Mouse (Mus musculus): Measurements from ENCODE around the gene 1700030K09Rik. TPM values are rescaled to one million over a fixed set of nuclear protein-coding genes. Genes with fewer than 3 reads are reported as not detected.
A peak's percentile ranks its signal among the peaks of the same experiment; 100 is the strongest.

Gene 1700030K09Rik
- 10 to 100 TPM; 11.1 to 16.3 (median 13.3) TPM for total RNA-seq (2022)

GRCm38 (mm10) chr8:72443338-72443993, at the start of gene 1700030K09Rik, which contains the start of gene Calr3:
1700030K09Rik (plus strand) TSS chr8:72443880.
Calr3 (minus strand) TSS chr8:72443870.
- peak; percentile 95 to 98 for DNase-seq (ENCODE audit: low spot score in 2 of 2)

- DNase-seq (ENCODE audit: low spot score in 2 of 2): no peak
Measured at GRCm38 (mm10) chr8:72401381-72401780, 42.3 kb upstream of the 1700030K09Rik start.

GRCm38 (mm10) chr8:72402981-72403380, 40.7 kb upstream of the 1700030K09Rik start:
- no peak for DNase-seq (ENCODE audit: low spot score in 2 of 2)

- DNase-seq (ENCODE audit: low spot score in 2 of 2): no peak
Measured at GRCm38 (mm10) chr8:72407878-72408277, 35.8 kb upstream of the 1700030K09Rik start.

GRCm38 (mm10) chr8:72409443-72409842, 34.2 kb upstream of the 1700030K09Rik start:
- no peak for DNase-seq (ENCODE audit: low spot score in 2 of 2)

- DNase-seq (ENCODE audit: low spot score in 2 of 2): no peak
Measured at GRCm38 (mm10) chr8:72413839-72414238, 29.8 kb upstream of the 1700030K09Rik start.

- DNase-seq (ENCODE audit: low spot score in 2 of 2): no peak
Measured at GRCm38 (mm10) chr8:72415252-72415651, 28.4 kb upstream of the 1700030K09Rik start.

- DNase-seq (ENCODE audit: low spot score in 2 of 2): no peak
Measured at GRCm38 (mm10) chr8:72418073-72418472, 25.6 kb upstream of the 1700030K09Rik start.

- no peak for DNase-seq (ENCODE audit: low spot score in 2 of 2)
Measured at GRCm38 (mm10) chr8:72420571-72421361, 22.9 kb upstream of the 1700030K09Rik start.

- DNase-seq (ENCODE audit: low spot score in 2 of 2): peak; percentile 92 to 99
Measured at GRCm38 (mm10) chr8:72421362-72422335, 22.0 kb upstream of the 1700030K09Rik start, which contains the start of gene Eps15l1. Eps15l1 (minus strand) TSS chr8:72421460.

- DNase-seq (ENCODE audit: low spot score in 2 of 2): no peak
Measured at GRCm38 (mm10) chr8:72422926-72423325, 20.8 kb upstream of the 1700030K09Rik start.

GRCm38 (mm10) chr8:72429676-72430075, 14.0 kb upstream of the 1700030K09Rik start:
- DNase-seq (ENCODE audit: low spot score in 2 of 2): no peak

GRCm38 (mm10) chr8:72434952-72435351, 8.7 kb upstream of the 1700030K09Rik start:
- DNase-seq (ENCODE audit: low spot score in 2 of 2): no peak

- no peak for DNase-seq (ENCODE audit: low spot score in 2 of 2)
Measured at GRCm38 (mm10) chr8:72438248-72439015, 5.2 kb upstream of the 1700030K09Rik start.

- DNase-seq (ENCODE audit: low spot score in 2 of 2): no peak
Measured at GRCm38 (mm10) chr8:72443994-72444350, 292 bp downstream of the 1700030K09Rik start.

- no peak for DNase-seq (ENCODE audit: low spot score in 2 of 2)
Measured at GRCm38 (mm10) chr8:72445071-72445470, 1.4 kb downstream of the 1700030K09Rik start.

- DNase-seq (ENCODE audit: low spot score in 2 of 2): no peak
Measured at GRCm38 (mm10) chr8:72451516-72451915, 7.8 kb downstream of the 1700030K09Rik start.

- no peak for DNase-seq (ENCODE audit: low spot score in 2 of 2)
Measured at GRCm38 (mm10) chr8:72453904-72454303, 10.2 kb downstream of the 1700030K09Rik start.

- DNase-seq (ENCODE audit: low spot score in 2 of 2): no peak
Measured at GRCm38 (mm10) chr8:72455317-72455716, 11.6 kb downstream of the 1700030K09Rik start.

GRCm38 (mm10) chr8:72457806-72458205, 14.1 kb downstream of the 1700030K09Rik start:
- no peak for DNase-seq (ENCODE audit: low spot score in 2 of 2)

GRCm38 (mm10) chr8:72458457-72458856, 14.8 kb downstream of the 1700030K09Rik start:
- DNase-seq (ENCODE audit: low spot score in 2 of 2): no peak

Measured in left cerebral cortex, adult 8-10 months (tissue).